In the genomic region with DNA sequence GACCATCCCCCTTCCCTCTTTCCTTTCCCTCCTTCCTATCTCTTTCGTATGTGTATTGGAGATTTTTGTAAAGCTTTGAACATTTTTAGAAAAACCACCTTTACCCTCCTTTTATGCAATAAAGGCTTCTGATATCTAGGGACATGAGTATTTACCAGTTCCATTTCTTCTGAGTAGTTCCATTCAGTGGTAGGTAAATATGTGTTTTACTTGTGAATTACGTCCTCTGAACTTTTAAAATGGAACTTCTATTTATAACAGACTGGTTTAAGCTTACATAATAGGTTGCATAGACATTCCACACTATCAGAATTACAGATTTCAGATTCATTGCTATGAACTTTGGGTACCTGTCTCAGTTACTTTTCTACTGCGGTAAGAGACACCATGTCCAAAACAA, we compare ENCODE assay signal across 16 mouse cellular contexts.
"Had no signal": no experiment of that assay in that cellular context is flagged by ENCODE, and none has a peak within 500 bp of the region (broad histone marks: within the 10 kb centered on the region; RNA-seq: fewer than 3 reads in every experiment).

No protein-coding gene starts in this region.

- H3K27me3 ChIP-seq: liver, embryonic 13.5 days; liver, embryonic 15.5 days; megakaryocyte, embryonic 14.5 days; midbrain, embryonic 13.5 days; midbrain, embryonic 15.5 days; neural tube, embryonic 12.5 days; stomach, embryonic 15.5 days had no signal

- H3K4me2 ChIP-seq: liver, embryonic 11.5 days; liver, embryonic 13.5 days; liver, embryonic 15.5 days; midbrain, embryonic 11.5 days; midbrain, embryonic 13.5 days; midbrain, embryonic 15.5 days; neural tube, embryonic 12.5 days; stomach, embryonic 15.5 days had no signal

- H3K36me3 ChIP-seq: midbrain, embryonic 13.5 days; midbrain, embryonic 15.5 days; neural tube, embryonic 12.5 days had no signal

- ATAC-seq: liver, postnatal 0 days; midbrain, embryonic 13.5 days; midbrain, embryonic 15.5 days had no signal

- H3K9ac ChIP-seq: liver, embryonic 13.5 days; liver, embryonic 15.5 days; liver, postnatal 0 days; midbrain, embryonic 13.5 days; midbrain, embryonic 15.5 days; neural tube, embryonic 12.5 days; stomach, embryonic 15.5 days had no signal

- H3K27ac ChIP-seq: liver, embryonic 13.5 days; liver, embryonic 15.5 days; macrophage; midbrain, embryonic 13.5 days; midbrain, embryonic 15.5 days; neural tube, embryonic 12.5 days; stomach, embryonic 15.5 days; stomach, postnatal 0 days had no signal

- H3K9me3 ChIP-seq: liver, embryonic 13.5 days; liver, embryonic 15.5 days; megakaryocyte, embryonic 14.5 days; midbrain, embryonic 13.5 days; midbrain, embryonic 15.5 days; neural tube, embryonic 12.5 days; stomach, embryonic 15.5 days had no signal

- H3K4me3 ChIP-seq: liver, embryonic 13.5 days; liver, embryonic 15.5 days; megakaryocyte, embryonic 14.5 days; midbrain, embryonic 13.5 days; midbrain, embryonic 15.5 days; neural tube, embryonic 12.5 days; stomach, embryonic 15.5 days had no signal

- DNase-seq: liver, embryonic 13.5 days; liver, postnatal 0 days; right cerebral cortex, postnatal 14 days; thymus, adult 2 months; thymus, postnatal 25 days; thymus, postnatal 4 days had no signal

- H3K4me1 ChIP-seq: liver, embryonic 13.5 days; liver, embryonic 15.5 days; midbrain, embryonic 13.5 days; midbrain, embryonic 15.5 days; neural tube, embryonic 12.5 days; stomach, embryonic 15.5 days had no signal
